Mouse (Mus musculus) adrenal gland, postnatal 10 days (tissue): ENCODE data around the gene Fam169b. TPM values are rescaled to one million over a fixed set of nuclear protein-coding genes. Genes with fewer than 3 reads are reported as not detected.
A peak's percentile ranks its signal among the peaks of the same experiment; 100 is the strongest.
"Not testable (repeated sequence)": the region's sequence is repeated elsewhere in the genome, so short reads cannot be mapped to it uniquely, and the experiment has no call there.

Source experiments
- DNase-seq: peaks from one replicate; pipeline ENCODE4 v3.0.0; 2021; ENCODE audit warnings: mixed read lengths
- total RNA-seq, 2 experiments: library from RNA; stranded (reverse); gene quantifications; 2 replicates each; pipeline ENCODE4 v1.2.3; 2021

Fam169b gene
- total RNA-seq, 2 experiments from 2014 or later: 1.9 to 2.0 TPM

- no peak for DNase-seq
These were observed 13.2 kb downstream of the Fam169b start for GRCm38 (mm10) chr7:68286526-68287481.

- DNase-seq: no peak
These were observed 13.9 kb downstream of the Fam169b start for GRCm38 (mm10) chr7:68287582-68287981.

GRCm38 (mm10) chr7:68288000-68288399 lies 14.4 kb downstream of the Fam169b start:
- not testable (repeated sequence) for DNase-seq

GRCm38 (mm10) chr7:68289081-68289480 lies 15.4 kb downstream of the Fam169b start:
- no peak for DNase-seq

GRCm38 (mm10) chr7:68291603-68292002 lies 18.0 kb downstream of the Fam169b start:
- DNase-seq: no peak

- DNase-seq: no peak
These were observed 20.6 kb downstream of the Fam169b start for GRCm38 (mm10) chr7:68293997-68294789.

GRCm38 (mm10) chr7:68296487-68296886 lies 22.8 kb downstream of the Fam169b start:
- no peak for DNase-seq

GRCm38 (mm10) chr7:68298381-68299076 lies 24.9 kb downstream of the Fam169b start:
- DNase-seq: no peak

GRCm38 (mm10) chr7:68301160-68301559 lies 27.5 kb downstream of the Fam169b start:
- no peak for DNase-seq

GRCm38 (mm10) chr7:68302586-68303433 lies 29.2 kb downstream of the Fam169b start:
- DNase-seq: peak; percentile 77

- no peak for DNase-seq
These were observed 30.0 kb downstream of the Fam169b start for GRCm38 (mm10) chr7:68303685-68304084.

GRCm38 (mm10) chr7:68305781-68306575 lies 32.3 kb downstream of the Fam169b start:
- DNase-seq: no peak

GRCm38 (mm10) chr7:68306756-68307155 lies 33.1 kb downstream of the Fam169b start:
- no peak for DNase-seq

- DNase-seq: no peak
These were observed 37.8 kb downstream of the Fam169b start for GRCm38 (mm10) chr7:68311469-68311868.

- DNase-seq: no peak
These were observed 38.8 kb downstream of the Fam169b start for GRCm38 (mm10) chr7:68312395-68312794.

GRCm38 (mm10) chr7:68313038-68313782 lies 39.6 kb downstream of the Fam169b start:
- DNase-seq: no peak

- no peak for DNase-seq
These were observed 40.6 kb downstream of the Fam169b start for GRCm38 (mm10) chr7:68314286-68314685.

GRCm38 (mm10) chr7:68315068-68315467 lies 41.4 kb downstream of the Fam169b start:
- DNase-seq: no peak

GRCm38 (mm10) chr7:68318006-68318788 lies 44.6 kb downstream of the Fam169b start:
- no peak for DNase-seq
